Mouse (Mus musculus) ovary, postnatal 10 days (tissue): ENCODE measurements at regions not wholly inside any gene's neighbourhood (a gene's known extent, or its start where the extent isn't known, plus 50 kb on each side); places are given as distances from the start of the nearest gene placed in this dataset.
A peak's percentile ranks its signal among the peaks of the same experiment; 100 is the strongest.
"Not testable (repeated sequence)": the region's sequence is repeated elsewhere in the genome, so short reads cannot be mapped to it uniquely, and the experiment has no call there.

Experiments
- DNase-seq: peaks from one replicate; pipeline ENCODE4 v3.0.0; 2022; ENCODE audit warnings: low spot score

- peak; percentile 5 for DNase-seq
Observed at GRCm38 (mm10) chr5:68252671-68253070, 221.0 kb downstream of the Grxcr1 start.

DNA sequence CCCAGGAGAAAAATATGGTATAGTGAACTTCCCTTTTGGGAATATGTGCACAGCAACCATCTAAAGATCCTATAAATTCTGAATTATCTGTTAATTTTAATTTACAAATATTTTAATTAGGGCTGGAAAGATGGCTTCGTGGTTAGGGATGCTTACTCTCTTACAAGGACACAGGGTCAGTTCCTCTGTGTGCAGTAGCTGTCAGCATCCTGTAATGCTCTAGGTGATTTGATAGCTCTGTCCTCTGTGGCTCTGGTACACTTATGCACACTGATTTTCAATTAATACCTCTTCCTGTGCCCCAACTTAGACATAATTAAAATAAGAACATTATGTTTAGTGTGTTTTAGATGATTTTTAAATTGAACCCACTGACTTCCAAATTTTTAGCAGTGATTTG is 221.8 kb downstream of the Grxcr1 start:
- no peak for DNase-seq

- DNase-seq: no peak
Observed at GRCm38 (mm10) chr5:68254111-68254510, 222.5 kb downstream of the Grxcr1 start.

DNA sequence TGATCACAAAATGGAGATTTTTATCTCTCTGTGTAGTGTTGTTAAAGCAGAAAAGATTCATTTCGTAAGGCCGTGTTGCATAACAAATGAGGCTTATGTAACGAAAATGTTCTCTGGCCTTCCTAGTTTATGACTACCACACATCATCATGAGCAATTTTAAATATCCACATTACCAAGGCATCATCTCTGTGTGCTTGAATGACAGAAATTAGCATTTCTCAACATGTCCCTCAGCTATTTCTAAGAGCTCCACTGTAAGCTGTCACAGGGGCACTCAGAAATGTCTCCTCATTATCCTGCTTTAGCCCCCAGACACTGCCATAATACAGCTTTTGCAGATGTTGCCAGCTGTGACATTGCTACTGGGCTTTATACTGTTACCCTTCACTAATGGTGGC is 232.6 kb downstream of the Grxcr1 start:
- no peak for DNase-seq

GRCm38 (mm10) chr5:68274271-68274670 is 242.6 kb downstream of the Grxcr1 start:
- no peak for DNase-seq

DNA sequence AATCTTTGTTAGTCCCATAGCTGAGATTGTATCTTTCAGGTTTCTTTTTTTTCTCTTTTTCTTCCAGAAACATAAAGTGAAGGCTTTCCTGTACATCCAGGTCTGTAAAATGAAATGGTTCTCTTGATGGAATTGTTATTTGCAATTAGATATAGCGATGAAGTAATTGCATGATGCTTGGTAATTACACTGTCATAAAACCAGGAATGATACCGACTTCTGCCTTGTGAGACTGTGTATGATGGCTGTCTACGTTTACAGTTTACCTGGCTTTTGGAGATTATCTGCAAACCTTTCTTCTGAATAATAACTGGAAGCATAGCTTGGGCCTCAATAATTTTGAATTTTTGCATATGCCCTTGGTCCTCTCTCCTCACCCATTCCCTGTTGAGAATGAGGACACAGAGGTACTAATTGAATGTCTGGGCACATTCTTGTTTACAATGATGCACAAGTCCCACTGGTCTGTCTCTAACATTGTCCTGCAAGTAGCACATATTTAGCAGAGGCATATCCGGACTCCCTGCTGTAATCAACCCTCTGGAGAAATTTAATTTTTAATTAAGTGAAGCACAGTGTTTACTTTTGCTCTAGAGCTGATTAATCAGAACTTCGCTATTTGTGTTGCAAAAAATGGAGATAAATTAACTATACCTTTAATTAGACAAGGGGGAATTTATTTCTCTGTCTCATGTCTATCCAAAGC is 244.1 kb downstream of the Grxcr1 start:
- no peak for DNase-seq

- not testable (repeated sequence) for DNase-seq
Observed at GRCm38 (mm10) chr5:68295774-68296173, 264.1 kb downstream of the Grxcr1 start.

- no peak for DNase-seq
Observed at GRCm38 (mm10) chr5:68313187-68313586, 281.6 kb downstream of the Grxcr1 start.

- no peak for DNase-seq
Observed at GRCm38 (mm10) chr5:68318979-68319378, 287.3 kb downstream of the Grxcr1 start.

GRCm38 (mm10) chr5:68326998-68327593 is 295.5 kb downstream of the Grxcr1 start:
- no peak for DNase-seq

GRCm38 (mm10) chr5:68329311-68329710 is 297.7 kb downstream of the Grxcr1 start:
- DNase-seq: no peak

DNA sequence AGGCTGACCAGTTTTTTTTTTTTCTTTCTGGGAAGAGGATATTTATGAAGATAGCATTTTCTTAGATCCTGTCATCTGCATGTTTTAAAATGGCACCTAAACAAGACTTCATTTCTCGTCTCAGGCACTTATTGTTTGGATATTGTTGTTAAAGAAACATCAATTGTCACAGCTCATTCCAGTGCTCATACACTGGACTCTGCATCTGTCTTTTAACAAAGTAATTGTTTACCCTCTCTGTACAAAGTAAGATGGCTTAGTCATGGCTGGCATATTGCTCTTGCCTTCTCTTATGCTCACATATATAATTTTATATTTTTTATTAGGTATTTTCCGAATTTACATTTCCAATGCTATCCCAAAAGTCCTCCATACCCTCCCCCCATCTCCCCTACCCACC is 298.2 kb downstream of the Grxcr1 start:
- DNase-seq: no peak

DNA sequence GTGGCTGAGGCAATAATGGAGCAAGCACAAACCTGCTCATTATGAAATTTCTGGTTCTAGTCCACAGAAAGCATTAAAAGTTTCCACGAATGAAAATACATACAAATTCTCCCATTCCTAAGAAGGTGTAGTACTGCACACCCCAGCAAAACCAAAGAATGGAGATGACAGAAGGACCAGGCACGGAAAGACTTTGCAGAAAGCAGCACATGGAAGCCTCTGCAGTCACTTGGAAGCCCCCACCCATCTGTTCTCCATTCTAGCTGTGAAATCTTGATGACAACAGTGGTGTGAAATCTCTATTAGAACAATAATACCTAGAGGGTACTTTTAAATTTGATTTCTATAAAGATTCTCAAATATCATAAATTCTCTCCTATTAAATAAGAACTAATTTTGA is 319.3 kb downstream of the Grxcr1 start:
- no peak for DNase-seq

- DNase-seq: no peak
Observed at GRCm38 (mm10) chr5:68351793-68352192, 320.2 kb downstream of the Grxcr1 start.

DNA sequence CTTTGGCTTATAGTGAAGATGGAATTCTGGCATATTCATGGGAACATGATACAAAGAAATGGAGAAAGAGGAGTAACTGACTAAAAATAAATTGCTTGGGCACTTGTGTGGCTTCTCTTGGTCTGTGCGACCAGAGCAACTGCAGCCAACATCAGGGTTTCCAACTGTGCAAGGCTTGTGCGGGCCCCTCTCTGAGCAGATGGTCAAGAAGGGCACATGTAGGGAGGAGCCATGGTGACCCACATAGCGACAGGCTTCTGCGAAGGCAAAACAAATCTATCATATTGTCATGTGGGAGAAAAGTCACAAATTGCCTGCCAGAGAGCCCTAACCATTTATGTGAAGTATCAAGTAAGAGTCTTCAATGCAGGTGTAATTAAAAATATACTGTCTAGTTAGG is 321.6 kb downstream of the Grxcr1 start:
- no peak for DNase-seq

- not testable (repeated sequence) for DNase-seq
Observed at GRCm38 (mm10) chr5:68353816-68354215, 322.2 kb downstream of the Grxcr1 start.

DNA sequence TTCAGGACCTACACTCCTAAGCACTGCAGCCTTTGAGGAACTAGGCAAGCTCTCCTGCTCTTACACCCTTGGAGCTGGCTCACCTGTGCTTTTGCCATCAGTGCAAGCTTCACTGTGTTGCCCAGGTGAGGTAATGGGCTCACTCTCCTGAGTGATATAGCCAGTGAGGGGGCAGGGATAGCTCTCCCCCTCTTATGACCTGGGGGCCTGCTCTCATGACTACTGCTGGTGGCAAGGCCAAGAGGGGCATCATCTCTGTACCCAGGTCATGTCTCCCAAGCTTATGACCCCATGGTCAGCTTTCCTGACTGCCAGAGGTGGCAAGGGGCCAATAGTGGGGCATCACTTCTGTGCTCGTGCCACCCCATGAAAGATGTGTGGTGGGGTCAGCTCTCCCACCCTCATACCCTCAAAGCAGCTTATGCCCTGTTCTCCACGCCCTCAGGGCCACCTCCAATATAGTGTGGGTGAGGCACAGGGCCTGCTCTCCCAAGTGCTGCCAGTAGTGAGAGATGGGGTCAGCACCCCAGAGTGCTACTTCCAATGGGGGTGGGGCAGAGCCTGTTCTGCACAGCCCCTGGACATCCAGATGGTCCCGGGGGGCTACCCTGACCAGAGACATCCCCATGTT is 330.1 kb downstream of the Grxcr1 start:
- no peak for DNase-seq

- no peak for DNase-seq
Observed at GRCm38 (mm10) chr5:68373082-68373481, 341.4 kb downstream of the Grxcr1 start.
